Mouse (Mus musculus) thymus, postnatal 10 days (tissue): ENCODE measurements at regions not wholly inside any gene's neighbourhood (a gene's known extent, or its start where the extent isn't known, plus 50 kb on each side); places are given as distances from the start of the nearest gene placed in this dataset.
"Not testable (repeated sequence)": the region's sequence is repeated elsewhere in the genome, so short reads cannot be mapped to it uniquely, and the experiment has no call there.

Experiments used
- DNase-seq, 2 experiments: peaks; one replicate each; pipeline ENCODE4 v3.0.0; 2021; ENCODE audit warnings: low spot score in 2 of 2

GRCm38 (mm10) chr1:181262496-181262895 is 50.7 kb upstream of the Wdr26 start:
- no peak for DNase-seq

DNA sequence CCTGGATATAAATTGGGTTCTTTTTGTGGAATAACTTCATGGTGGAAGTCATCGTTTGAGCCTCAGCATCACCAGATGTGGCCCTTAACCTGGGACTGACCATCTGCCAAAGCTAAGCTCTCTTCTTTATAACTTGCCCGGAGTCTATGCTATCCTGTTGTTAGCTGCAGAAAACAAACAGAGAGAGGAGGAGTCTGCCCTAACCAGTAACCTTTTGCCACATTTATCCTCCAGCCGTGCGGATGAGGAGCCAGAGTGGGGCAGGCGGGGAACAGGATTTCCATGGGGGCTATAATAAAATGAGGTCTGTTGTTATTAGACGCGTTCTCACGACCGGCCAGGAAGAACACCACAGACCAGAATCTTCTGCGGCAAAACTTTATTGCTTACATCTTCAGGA is 51.4 kb upstream of the Wdr26 start:
- DNase-seq, result no peak

- DNase-seq, result not testable (repeated sequence)
Measured at GRCm38 (mm10) chr1:181270469-181270868, 58.7 kb upstream of the Wdr26 start.

DNA sequence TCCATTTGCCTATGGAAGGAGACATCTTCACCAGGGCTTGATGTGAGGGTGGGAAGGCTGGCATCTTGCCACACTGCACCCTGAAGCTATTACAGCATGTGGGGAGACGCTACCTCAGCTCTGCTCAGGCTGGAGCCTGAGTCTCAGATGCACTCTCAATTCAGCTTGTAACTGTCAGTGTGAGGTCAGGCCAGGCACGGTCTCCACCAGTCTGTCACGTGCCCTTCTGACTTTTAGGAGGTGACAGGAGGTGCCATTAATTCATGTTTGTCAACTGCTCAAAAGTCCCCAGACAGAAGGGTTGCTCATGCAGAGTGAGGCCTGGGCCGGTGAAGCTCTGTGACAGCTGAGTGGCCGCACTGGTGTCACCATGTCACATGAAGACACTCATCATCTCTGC is 59.4 kb upstream of the Wdr26 start:
- no peak for DNase-seq

- no peak for DNase-seq
Measured at GRCm38 (mm10) chr1:181271821-181272220, 60.0 kb upstream of the Wdr26 start.

DNA sequence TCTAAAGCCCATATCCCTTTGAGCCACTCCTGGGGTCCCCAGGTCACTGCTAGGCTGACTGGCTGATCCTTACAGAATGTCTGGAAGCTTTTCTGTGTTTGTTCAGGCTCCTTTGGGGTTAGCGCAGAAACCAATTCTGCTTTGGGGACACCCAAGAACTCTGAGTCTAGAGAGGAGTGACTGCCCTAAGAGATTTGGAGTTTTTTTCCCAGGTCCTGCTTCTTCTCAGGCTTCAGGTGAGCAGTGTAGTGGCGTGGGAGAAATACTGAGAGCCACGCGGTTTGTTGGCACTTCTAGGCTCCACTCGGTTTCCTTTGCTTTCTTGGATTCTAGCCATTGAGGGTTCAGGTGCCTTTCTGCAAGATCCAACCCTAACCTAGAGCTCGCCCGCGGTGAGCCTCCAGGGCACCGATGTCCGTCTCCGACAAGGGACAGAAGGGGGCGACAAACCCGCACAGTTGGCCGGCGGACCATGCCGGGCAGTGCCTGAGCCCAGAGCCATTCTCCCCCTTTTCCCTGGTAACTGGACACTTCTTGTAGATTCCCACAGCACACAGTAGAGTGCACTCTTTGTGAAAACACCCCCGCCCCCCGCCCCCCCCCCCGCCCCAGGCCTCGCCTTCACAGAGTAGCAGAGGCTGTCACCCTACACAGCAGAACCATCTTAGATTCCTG is 61.0 kb upstream of the Wdr26 start:
- peak; percentile 60 to 83 for DNase-seq

DNA sequence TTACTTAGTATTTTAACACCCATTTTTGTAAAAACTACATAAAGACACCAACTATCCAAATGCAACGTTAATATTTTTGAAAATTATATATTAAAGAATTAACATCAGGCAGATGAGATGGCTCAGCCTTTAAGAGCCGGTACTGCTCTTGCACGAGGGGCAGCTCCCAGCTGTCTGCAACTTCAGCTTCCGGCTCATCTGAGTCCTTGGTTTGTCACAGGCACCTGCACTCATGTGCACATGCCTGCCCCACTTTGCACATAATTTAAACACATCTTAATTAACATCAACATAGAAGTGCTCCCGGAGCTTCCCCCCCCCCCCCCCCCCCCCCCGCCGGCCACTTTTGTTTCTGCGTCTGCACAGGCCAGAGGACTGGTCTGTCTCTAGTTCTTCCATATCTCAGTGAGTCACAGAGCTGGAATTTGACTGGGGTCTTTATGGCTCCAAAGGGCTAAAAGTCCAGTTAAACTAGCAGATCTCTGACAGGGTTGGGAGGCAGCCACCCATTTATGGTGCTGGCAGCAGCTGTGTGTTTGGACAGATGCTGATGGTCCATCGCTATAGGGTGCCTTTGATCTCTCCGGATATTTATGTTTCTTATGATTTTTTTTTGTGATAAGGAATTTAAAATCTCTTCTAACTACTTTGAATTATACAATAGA is 61.9 kb upstream of the Wdr26 start:
- peak in 1 of 2 experiments; percentile 33 for DNase-seq

GRCm38 (mm10) chr1:181280826-181281225 is 69.0 kb upstream of the Wdr26 start:
- DNase-seq, result no peak

GRCm38 (mm10) chr1:181282986-181283385 is 69.4 kb upstream of the Cnih3 start:
- DNase-seq, result not testable (repeated sequence)

DNA sequence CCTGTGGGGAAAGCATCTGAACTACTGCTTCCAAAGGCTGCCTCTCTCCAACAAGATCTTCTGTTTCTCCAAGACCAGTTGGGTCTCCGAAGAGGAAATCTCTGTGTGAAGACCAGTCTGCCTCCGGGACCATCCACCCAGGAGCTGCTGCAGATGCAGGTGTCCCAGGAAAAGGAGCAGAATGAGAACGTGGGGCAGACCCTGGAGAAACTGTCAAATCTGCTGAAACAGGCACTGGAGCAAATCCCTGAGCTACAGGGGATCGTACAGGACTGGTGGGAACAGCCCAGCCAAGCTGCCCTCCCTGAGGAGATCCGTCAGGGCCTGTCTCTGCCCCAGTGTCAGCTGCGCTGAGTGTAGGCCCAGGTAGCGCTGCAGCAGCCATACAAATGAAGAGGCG is 68.9 kb upstream of the Cnih3 start:
- not testable (repeated sequence) for DNase-seq

DNA sequence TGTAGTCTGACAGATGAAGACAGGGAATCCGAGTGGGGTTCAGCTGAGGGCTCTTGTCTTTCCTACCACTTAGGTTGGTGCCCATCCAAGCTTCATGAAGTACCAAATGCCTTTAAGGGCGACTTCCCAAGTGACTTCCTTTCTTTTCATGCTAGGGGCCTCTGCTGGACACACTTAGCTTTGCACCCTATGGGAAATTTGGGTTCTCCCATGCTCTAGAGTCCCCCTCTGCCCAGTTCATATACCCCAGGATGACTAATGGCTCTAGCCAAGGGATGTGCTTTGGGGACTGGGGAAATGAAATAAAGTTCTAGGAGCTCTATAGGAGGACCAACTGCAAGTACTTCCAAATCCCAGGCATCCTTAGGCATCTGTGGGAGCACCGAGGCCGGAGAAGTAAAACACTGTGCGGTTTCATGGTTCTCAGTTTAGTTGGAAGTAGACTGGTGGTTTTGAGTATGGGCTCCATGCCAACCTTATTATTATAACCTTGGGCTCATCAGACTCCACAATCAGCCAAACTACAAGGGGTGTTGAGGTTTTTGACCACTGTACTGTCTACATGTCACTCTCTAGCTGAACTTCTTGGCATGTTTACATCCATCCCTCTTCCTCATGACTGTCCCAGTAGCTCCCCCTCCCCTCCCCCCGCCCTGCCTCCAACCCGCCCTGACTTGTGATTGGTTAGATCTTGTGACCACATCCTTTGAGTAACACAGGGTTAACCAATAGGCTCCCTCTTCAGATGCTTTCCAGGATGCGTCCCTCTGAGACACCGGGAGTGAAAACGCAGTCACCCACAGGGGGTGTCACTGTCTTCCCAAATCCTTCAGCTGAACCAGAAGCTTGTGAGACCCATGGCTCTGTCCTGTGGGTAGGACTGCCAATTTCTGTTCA is 67.9 kb upstream of the Cnih3 start:
- no peak for DNase-seq

DNA sequence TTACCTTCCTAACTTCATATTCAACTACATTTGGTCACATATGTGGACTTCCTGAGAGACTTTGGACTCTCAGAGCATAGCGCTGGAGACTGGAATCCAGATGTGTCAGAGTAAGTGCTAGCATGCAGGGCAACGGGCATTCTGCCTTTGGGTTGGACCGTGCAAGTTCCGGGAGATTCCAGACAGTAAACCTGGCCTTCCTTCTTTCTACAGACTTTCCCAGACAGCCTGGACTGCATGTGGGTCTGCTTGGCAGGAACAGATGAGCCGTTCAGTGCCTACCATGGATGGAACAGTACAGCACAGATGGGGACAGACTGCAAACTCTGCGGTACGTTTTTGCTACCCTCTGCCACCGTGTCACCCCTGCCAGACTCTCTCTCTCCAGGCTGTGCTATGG is 66.8 kb upstream of the Cnih3 start:
- no peak for DNase-seq

GRCm38 (mm10) chr1:181286146-181286545 is 66.3 kb upstream of the Cnih3 start:
- DNase-seq, result no peak

GRCm38 (mm10) chr1:181287166-181287565 is 65.3 kb upstream of the Cnih3 start:
- no peak for DNase-seq

DNA sequence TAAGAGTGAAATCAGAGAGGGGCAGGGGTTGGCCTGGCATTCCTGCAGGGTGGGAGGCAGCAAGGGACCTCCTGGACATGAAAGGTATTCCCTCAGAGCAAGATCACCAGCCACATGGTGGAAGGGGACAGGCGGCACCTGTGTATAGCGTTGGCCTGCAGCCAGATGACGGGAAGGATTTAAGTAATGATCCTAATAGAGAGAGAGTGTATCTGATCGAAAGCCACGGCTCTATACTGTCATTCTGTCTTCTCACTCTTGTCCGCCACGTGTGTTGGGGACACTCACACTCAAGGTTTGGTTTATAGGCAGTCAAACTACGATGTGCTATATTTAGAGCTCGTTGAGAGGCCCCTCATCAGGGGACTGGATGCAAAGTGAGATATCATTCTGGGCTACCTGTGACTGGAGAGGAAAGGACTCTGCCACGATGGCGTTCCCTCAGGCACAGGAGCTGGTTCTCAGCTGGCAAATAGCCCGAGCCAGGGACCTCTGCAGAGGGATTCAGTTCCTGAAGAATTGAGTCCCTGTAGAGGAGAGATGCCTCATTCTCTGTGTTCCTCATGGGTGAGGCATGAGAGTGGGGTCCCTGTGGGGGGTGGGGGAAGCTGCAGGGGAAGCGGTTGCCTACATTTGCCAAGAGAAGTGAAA is 62.9 kb upstream of the Cnih3 start:
- DNase-seq, result no peak

- no peak for DNase-seq
Measured at GRCm38 (mm10) chr1:181291202-181291601, 61.2 kb upstream of the Cnih3 start.

DNA sequence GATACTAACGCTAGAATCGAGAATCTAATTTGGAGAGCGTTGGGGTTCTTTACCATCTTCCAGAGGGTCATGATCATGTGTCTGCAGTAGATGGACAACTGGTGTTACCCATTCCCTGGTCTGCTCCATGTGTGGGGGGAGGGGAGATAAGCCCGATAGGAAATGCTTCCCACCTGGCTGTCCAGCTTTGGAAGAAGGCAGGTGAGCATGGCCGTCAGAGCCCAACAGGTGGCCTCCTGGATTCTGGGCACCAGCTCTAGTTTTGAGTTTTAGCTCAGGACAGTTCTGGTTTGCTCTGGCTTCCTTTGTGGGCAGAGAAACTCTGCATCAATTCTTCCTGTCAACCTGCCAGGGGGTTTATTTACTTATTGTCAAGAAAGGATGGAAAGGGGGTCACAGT is 60.5 kb upstream of the Cnih3 start:
- DNase-seq, result no peak

DNA sequence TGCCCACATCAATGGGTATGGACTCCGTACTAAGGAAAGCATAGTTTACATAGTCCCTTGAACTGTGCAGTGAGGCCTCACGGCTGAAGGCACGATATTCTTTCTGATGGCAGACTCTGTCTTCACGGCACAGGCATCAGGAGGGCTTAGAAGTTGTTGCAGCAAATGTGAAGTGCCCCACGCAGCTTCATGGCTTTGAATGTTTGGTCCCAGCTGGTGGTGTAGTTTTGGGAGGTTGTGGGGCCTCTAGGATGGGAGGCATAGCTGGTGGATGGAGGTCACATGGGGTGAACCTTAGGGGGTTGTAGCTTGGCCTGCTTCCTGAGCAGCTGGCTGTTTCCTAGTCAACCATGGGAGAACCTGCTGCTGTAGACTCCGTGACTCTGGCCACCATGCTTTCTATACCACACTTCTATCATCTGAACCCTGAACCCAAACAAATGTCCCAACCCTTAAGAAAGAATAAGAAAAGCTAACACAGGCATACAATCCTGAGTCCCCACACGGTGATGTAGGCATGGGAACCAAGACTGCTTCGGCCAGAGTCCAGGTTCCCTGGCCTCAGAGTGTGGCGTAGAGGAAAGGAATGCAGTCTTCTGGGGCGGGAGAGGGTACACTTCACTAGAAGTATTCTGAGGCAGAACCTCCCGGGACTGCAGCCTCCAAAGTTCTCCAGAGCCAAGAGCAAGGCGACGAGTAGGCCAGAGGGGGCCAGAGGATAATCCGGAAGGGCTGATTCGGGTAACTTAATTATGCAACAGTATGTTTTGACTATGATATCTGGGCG is 59.2 kb upstream of the Cnih3 start:
- no peak for DNase-seq

DNA sequence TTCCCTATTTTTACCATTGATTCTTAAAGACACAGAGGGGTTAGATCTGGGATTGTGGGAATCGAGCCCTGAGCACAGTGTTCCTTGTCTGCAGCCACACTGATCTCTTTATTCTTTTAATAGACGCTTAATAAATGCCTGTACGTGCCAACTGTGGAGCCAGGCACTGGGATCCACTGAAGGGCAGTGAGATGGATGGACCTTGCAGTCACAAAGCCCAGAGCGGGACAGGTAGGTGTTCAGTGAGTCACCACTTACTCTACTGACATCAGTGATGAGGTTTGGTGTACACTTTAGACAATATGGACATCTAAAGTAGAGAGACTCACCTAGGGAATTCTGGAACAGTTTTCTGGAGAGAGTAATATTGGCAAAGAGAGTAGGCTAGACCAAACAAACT is 56.8 kb upstream of the Cnih3 start:
- no peak for DNase-seq

- DNase-seq, result no peak
Measured at GRCm38 (mm10) chr1:181298063-181298462, 54.4 kb upstream of the Cnih3 start.

- no peak for DNase-seq
Measured at GRCm38 (mm10) chr1:181299075-181299665, 53.3 kb upstream of the Cnih3 start.
